Mouse (Mus musculus): ENCODE results near the gene Gm28308.

Gm28308 gene

GRCm38 (mm10) chr6:52156551-52157200 is 56.5 kb downstream of the Gm28308 start:
- no peak for DNase-seq (ENCODE audit: low spot score)

- DNase-seq (ENCODE audit: low spot score), result no peak
These were observed 57.7 kb downstream of the Gm28308 start for GRCm38 (mm10) chr6:52155471-52155870.

- DNase-seq (ENCODE audit: low spot score), result no peak
These were observed 59.1 kb downstream of the Gm28308 start for GRCm38 (mm10) chr6:52154044-52154443.

GRCm38 (mm10) chr6:52153270-52153669 is 59.9 kb downstream of the Gm28308 start:
- DNase-seq (ENCODE audit: low spot score), result no peak

GRCm38 (mm10) chr6:52152226-52153193 is 60.6 kb downstream of the Gm28308 start:
- DNase-seq (ENCODE audit: low spot score), result no peak

GRCm38 (mm10) chr6:52151571-52151970 is 61.6 kb downstream of the Gm28308 start:
- no peak for DNase-seq (ENCODE audit: low spot score)

GRCm38 (mm10) chr6:52150401-52150966 is 62.7 kb downstream of the Gm28308 start:
- no peak for DNase-seq (ENCODE audit: low spot score)

GRCm38 (mm10) chr6:52139115-52139514 is 74.0 kb downstream of the Gm28308 start:
- no peak for DNase-seq (ENCODE audit: low spot score)

GRCm38 (mm10) chr6:52138576-52138975 is 74.6 kb downstream of the Gm28308 start:
- no peak for DNase-seq (ENCODE audit: low spot score)

GRCm38 (mm10) chr6:52137841-52138535 is 75.2 kb downstream of the Gm28308 start:
- DNase-seq (ENCODE audit: low spot score), result no peak

- no peak for DNase-seq (ENCODE audit: low spot score)
These were observed 89.5 kb downstream of the Gm28308 start for GRCm38 (mm10) chr6:52123673-52124072.

GRCm38 (mm10) chr6:52121173-52121572 is 92.0 kb downstream of the Gm28308 start:
- DNase-seq (ENCODE audit: low spot score), result no peak

- no peak for DNase-seq (ENCODE audit: low spot score)
These were observed 94.1 kb downstream of the Gm28308 start for GRCm38 (mm10) chr6:52118903-52119635.

- DNase-seq (ENCODE audit: low spot score), result no peak
These were observed 97.2 kb downstream of the Gm28308 start for GRCm38 (mm10) chr6:52115899-52116298.
